Mouse (Mus musculus) midbrain, embryonic 16.5 days (tissue): ENCODE measurements around the gene Tbc1d10b. TPM values are rescaled to one million over a fixed set of nuclear protein-coding genes. Genes with fewer than 3 reads are reported as not detected.

ENCODE experiments used
- ATAC-seq: fragments of 200-750 bp; cut with Nextera tagmentation; 2 replicates; pipeline ENCODE4 v1.8.0; 2017; ENCODE audit warnings: moderate TSS enrichment
- H3K27ac ChIP-seq: fragments of 300-500 bp; sonication (generic); 2 replicates; pipeline ENCODE4 v1.5.1; 2014; ENCODE audit warnings: mild to moderate bottlenecking, low read length, mixed read lengths
- H3K27me3 ChIP-seq: fragments of 300-500 bp; sonication (generic); 2 replicates; pipeline ENCODE4 v1.6.1; 2014; ENCODE audit warnings: low read depth, low read length, mixed read lengths; ENCODE audit not compliant: control insufficient read depth, insufficient read depth
- H3K36me3 ChIP-seq: fragments of 300-500 bp; sonication (generic); 2 replicates; pipeline ENCODE4 v1.6.1; 2014; ENCODE audit warnings: mild to moderate bottlenecking, low read length, moderate library complexity, mixed read lengths; ENCODE audit not compliant: control insufficient read depth, insufficient read depth
- H3K4me1 ChIP-seq: fragments of 300-500 bp; sonication (generic); 2 replicates; pipeline ENCODE4 v1.6.1; 2014; ENCODE audit warnings: mild to moderate bottlenecking, low read length, mixed read lengths; ENCODE audit not compliant: control insufficient read depth, insufficient read depth
- H3K4me2 ChIP-seq: fragments of 300-500 bp; sonication (generic); 2 replicates; pipeline ENCODE4 v1.6.1; 2014; ENCODE audit warnings: mild to moderate bottlenecking, low read length, mixed read lengths
- H3K4me3 ChIP-seq: fragments of 300-500 bp; sonication (generic); 2 replicates; pipeline ENCODE4 v1.5.1; 2014; ENCODE audit warnings: low read depth, mild to moderate bottlenecking, low read length, moderate library complexity, mixed read lengths
- H3K9ac ChIP-seq: fragments of 300-500 bp; sonication (generic); 2 replicates; pipeline ENCODE4 v1.6.1; 2014; ENCODE audit warnings: low read depth, low read length, mixed read lengths
- H3K9me3 ChIP-seq: fragments of 300-500 bp; sonication (generic); replicated peaks from 2 replicates; pipeline ENCODE4 v1.6.1; 2014; ENCODE audit warnings: mild to moderate bottlenecking, low read length, mixed read lengths; ENCODE audit not compliant: control insufficient read depth, poor library complexity, severe bottlenecking
- WGBS: fragments of 180-500 bp; shearing (Covaris S2); extraction: QIAGEN DNeasy Blood & Tissue Kit; methylation state at CpG from one replicate; pipeline ENCODE4 v1.1.7; 2014; 5-methylcytosine and 5-hydroxymethylcytosine counted together
- polyA plus RNA-seq: library from polyadenylated mRNA; unstranded; fragments of >200 nt; fragmentation: Nextera tagmentation; extraction: Ambion mirVana; gene quantifications from 2 replicates; pipeline ENCODE4 v1.2.1, GENCODE M21; 2015

Gene Tbc1d10b
- polyA plus RNA-seq, 1 experiment from 2014 or later = 30.7 TPM

DNA sequence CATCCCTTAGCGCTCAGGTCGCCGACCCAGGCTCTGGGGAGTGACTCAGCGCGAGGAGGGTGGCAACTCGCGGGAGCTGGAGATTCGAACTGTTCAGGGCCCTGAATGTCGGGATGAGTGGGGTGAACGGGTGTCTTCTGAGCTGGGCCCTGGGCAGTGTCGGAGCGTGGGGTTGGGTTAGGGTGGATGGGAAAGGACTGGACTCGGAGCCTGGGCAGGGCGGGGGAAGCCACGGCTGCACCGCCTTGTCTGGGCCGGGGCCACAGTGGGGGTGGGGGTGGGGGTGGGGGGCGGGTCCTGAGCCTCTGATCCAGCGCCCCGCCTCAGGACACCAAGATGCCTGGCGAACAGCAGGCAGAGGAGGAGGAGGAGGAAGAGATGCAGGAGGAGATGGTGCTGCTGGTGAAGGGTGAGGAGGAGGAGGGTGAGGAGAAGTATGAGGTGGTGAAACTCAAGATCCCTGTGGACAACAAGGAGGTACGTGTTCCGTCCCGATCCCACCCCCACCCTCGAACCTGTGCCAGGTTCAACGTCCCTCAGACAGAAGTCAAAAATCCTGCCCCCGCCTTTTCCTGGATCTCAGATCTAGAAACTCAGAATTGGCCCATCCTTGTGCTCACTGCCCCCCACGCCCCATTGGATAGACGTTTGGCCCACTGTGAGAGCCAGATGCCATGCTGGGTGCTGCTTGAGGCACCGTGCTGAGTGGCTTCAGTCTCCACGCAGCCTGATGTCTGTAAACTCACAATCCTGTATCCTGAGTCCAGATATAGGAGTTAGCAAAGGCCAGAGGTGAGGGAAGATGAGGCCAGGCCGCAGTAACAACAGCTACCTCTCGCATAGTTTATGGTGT is 36.6 kb upstream of the Tbc1d10b start:
- Histone ChIP-seq H3K4me3 (peak overlapping the region; percentile 74), H3K36me3 (no peaks in the 10 kb centered on the region), H3K27me3 (no peaks in the 10 kb centered on the region), H3K9me3 (no peaks in the 10 kb centered on the region), H3K9ac (peak overlapping the region; percentile 95), H3K27ac (peak overlapping the region; percentile 82), H3K4me2 (peak overlapping the region; percentile 88), H3K4me1 (peaks cover 22% of the 10 kb centered on the region)
- 14% methylated on average over 24 of the region's 33 CpGs for WGBS
- ATAC-seq = peak; percentile 63; the same call in 1 of the 2 replicates

DNA sequence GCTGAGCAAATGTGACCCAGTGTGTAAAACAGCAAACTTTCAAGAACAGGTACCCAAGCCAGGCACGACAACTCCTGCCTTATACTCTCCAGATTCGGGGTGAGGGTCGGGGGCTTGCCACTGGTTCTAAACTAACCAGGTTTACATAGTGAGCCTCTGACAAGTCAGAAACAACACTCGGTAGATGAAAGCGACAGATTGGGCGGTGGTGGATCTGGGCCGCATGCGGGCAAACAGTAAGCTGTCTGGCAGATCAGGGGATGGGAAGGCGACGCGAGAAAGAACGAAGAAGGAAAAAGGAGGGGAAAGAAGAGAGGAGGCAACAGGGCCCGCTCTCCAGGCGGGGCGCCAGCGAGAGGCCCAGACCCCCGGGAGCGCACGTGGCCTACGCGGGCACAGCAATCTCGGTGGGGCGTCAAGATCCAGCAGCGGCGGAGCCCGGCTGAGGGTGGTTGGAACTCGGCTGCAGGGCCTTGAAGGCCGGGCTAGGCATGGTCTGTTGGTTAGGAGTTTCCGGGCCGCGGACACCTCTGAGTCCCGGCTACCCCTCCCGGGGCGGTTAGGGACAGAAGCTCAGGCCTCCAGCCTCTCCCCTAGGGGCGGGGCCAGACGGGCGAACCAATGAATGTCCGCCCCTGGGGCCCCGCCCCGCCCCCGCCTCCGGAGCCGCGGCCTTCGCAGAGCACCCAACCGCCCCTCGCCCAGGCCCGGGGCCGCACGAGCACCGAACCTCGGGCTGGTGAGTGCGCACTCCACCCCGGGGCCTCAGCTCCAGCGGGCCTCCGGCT is 35.8 kb upstream of the Tbc1d10b start, which contains the start of gene Zfp771:
Gene Zfp771, plus strand, starts transcription at position 405 of the 788 bp plus-strand sequence.
- H3K27ac ChIP-seq = peak within 1 kb of the TSS; percentile 82
- peak within 1 kb of the TSS; percentile 74 for H3K4me3 ChIP-seq
- H3K4me2 ChIP-seq = peak within 1 kb of the TSS; percentile 88
- peaks cover 22% of the 10 kb centered on the region for H3K4me1 ChIP-seq
- 0 out of 2 replicates have a peak, but pooled peaks cover 2% of the 10 kb centered on the region for H3K36me3 ChIP-seq
- no peaks in the 10 kb centered on the region for H3K9me3 ChIP-seq
- no peaks in the 10 kb centered on the region for H3K27me3 ChIP-seq
- ATAC-seq = peak; percentile 95
- WGBS = 2% methylated on average over 51 of the region's 56 CpGs
- peak within 1 kb of the TSS; percentile 95 for H3K9ac ChIP-seq

DNA sequence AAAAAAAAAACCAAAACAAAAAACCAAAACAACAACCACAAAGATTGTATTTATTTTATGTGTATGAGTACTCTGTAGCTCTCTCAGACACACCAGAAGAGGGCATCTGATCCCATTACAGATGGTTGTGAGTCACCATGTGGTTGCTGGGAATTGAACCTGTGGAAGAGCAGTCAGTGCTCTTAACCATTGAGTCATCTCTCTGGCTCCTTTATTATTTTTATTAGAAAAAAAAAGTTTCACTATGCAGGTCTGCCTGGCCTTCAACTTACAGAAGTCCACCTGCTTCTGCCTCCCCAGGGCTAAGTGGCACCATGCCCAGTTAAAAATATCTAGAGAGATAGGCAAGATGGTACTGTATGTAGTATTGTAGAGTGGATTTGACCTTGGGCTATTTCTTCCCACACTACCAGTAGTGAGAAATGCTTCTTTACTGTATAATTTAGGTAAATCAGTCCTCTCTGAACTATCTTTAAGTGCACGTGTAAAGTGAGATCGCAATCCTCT is 35.1 kb upstream of the Tbc1d10b start:
- H3K9ac ChIP-seq = peak overlapping the region; percentile 95
- peak overlapping the region; percentile 74 for H3K4me3 ChIP-seq
- peak overlapping the region; percentile 82 for H3K27ac ChIP-seq
- H3K4me1 ChIP-seq = peaks cover 22% of the 10 kb centered on the region
- WGBS = 40% methylated on average over 2 of the region's 2 CpGs
- 0 out of 2 replicates have a peak, but pooled peaks cover 2% of the 10 kb centered on the region for H3K36me3 ChIP-seq
- no peaks in the 10 kb centered on the region for H3K9me3 ChIP-seq
- peak overlapping the region; percentile 88 for H3K4me2 ChIP-seq
- no peaks in the 10 kb centered on the region for H3K27me3 ChIP-seq
- no peak for ATAC-seq

DNA sequence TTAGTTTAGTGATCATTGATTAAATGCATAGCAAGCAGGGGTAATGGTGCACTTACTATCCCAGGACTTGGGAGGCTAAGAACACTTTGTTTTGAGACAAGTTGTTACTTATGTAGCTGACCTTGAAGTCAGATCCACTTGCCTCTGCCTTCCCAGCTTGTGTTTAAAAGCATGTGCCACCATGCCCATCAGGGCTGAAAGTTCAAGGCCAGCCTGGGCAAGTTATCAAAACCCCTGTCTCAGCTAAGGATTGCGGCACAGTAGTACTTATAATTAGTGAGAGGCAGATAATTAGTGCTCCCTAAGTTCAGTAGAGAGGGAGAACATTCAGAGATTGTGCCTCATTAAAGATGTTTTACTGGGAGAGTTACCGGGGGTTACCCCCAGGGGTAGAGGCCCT is 26.5 kb upstream of the Tbc1d10b start:
- no peak overlapping the region for H3K9ac ChIP-seq
- ATAC-seq = no peak
- WGBS = 96% methylated on average over 2 of the region's 2 CpGs
- H3K4me2 ChIP-seq = no peak overlapping the region
- H3K27ac ChIP-seq = no peak overlapping the region
- peaks cover 32% of the 10 kb centered on the region for H3K36me3 ChIP-seq
- H3K27me3 ChIP-seq = no peaks in the 10 kb centered on the region
- peaks cover 34% of the 10 kb centered on the region for H3K4me1 ChIP-seq
- H3K4me3 ChIP-seq = no peak overlapping the region
- H3K9me3 ChIP-seq = no peaks in the 10 kb centered on the region

DNA sequence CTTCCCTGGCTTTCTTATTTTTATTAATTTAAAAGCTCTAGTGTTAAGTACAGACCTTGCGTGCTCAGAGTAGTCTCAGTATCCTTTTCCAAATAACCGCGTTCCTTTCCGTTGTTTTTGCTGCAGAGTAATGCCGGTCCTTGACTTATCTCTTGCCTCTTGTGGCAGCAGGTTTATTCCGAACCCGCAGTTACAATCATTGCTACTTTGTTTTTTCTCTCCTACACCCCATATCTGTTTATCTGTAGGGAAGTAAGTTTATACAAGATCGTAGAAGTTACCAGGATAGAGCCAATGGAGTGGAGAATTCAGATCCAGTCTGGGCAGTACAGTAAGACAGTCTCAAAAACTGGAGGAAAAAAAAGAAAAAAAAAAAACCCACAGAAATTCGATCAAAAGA is 25.5 kb upstream of the Tbc1d10b start:
- 5% methylated on average over 9 of the region's 9 CpGs for WGBS
- Histone ChIP-seq H3K27ac (peak overlapping the region; percentile 99), H3K9ac (peak overlapping the region; percentile 99), H3K4me2 (peak overlapping the region; percentile 90), H3K4me1 (peaks cover 38% of the 10 kb centered on the region), H3K4me3 (peak overlapping the region; percentile 96), H3K27me3 (no peaks in the 10 kb centered on the region), H3K9me3 (no peaks in the 10 kb centered on the region), H3K36me3 (peaks cover 30% of the 10 kb centered on the region)
- ATAC-seq = no peak

DNA sequence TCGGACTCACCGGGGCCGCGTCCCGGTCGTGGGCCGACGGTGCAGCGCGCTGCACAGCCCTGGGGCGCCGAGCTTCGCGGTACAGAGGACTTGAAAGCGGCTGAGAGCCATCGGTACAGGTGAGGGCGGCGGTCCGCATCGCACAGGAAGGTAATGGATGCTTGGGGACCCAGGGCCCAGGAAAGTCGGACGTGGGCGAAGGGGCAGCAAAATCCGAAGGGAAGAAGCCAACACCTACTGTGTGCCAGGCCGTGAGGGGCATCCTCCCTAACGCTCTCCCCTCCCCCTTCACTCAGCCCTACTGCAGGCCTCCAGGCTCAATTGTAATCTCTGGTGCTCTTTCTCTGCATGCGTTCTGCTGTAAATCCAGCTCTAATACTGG is 25.1 kb upstream of the Tbc1d10b start:
- peak; percentile 50 for ATAC-seq
- Histone ChIP-seq H3K9ac (peak overlapping the region; percentile 99), H3K4me2 (peak overlapping the region; percentile 90), H3K27ac (peak overlapping the region; percentile 99), H3K4me3 (peak overlapping the region; percentile 96), H3K36me3 (peaks cover 30% of the 10 kb centered on the region), H3K27me3 (no peaks in the 10 kb centered on the region), H3K9me3 (no peaks in the 10 kb centered on the region), H3K4me1 (peaks cover 38% of the 10 kb centered on the region)
- WGBS = 0% methylated on average over 27 of the region's 27 CpGs

GRCm38 (mm10) chr7:127232622-127233367 is 24.5 kb upstream of the Tbc1d10b start, which contains the start of the genes Zfp553 and Sept1:
TSS of gene Zfp553 (plus strand) at chr7:127233061.
TSS of gene Sept1 (minus strand) at chr7:127233130.
- H3K9me3 ChIP-seq = no peaks in the 10 kb centered on the region
- H3K27ac ChIP-seq = peak within 1 kb of the TSS; percentile 99
- peaks cover 38% of the 10 kb centered on the region for H3K4me1 ChIP-seq
- no peaks in the 10 kb centered on the region for H3K27me3 ChIP-seq
- peak within 1 kb of the TSS; percentile 99 for H3K9ac ChIP-seq
- WGBS = under 1% methylated on average over 63 of the region's 64 CpGs
- peak within 1 kb of the TSS; percentile 90 for H3K4me2 ChIP-seq
- peak; percentile 93 for ATAC-seq
- peak within 1 kb of the TSS; percentile 96 for H3K4me3 ChIP-seq
- peaks cover 26% of the 10 kb centered on the region for H3K36me3 ChIP-seq

DNA sequence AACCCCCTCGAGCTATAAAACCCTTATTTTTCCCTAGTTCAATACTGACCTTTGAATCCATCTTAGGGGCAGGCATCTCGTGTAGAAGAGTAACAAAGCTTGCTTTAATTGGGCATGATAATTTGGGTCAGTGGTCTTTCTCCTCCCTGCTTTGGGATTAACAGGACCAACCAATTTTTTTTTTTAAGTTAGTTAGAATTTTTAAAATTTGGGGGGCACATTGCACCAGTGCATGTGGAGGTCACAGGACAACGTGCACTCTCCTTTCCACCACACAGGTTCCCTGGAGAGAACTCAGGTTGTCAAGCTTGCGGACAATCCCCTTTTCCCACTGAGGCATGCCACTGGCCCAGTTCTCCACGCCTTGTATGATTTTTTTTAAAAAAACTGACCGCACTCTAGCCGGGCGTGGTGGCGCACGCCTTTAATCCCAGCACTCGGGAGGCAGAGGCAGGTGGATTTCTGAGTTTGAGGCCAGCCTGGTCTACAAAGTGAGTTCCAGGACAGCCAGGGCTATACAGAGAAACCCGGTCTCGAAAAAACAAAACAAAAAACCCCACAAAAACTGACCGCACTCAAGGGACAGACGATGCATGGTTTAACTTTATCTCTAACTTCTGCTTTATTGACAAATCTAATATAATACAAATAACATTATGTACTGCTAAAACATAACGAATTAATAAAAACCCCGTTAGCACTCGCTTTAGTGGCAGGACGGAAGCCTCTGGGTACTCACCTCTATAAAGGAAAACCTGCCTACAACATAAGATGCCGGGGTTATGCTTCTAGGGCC is 23.8 kb upstream of the Tbc1d10b start:
- H3K9ac ChIP-seq = peak overlapping the region; percentile 99
- WGBS = 4% methylated on average over 20 of the region's 20 CpGs
- H3K4me1 ChIP-seq = peaks cover 38% of the 10 kb centered on the region
- no peaks in the 10 kb centered on the region for H3K9me3 ChIP-seq
- peaks cover 19% of the 10 kb centered on the region for H3K36me3 ChIP-seq
- H3K4me2 ChIP-seq = peak overlapping the region; percentile 90
- ATAC-seq = no peak
- H3K27ac ChIP-seq = peak overlapping the region; percentile 99
- H3K27me3 ChIP-seq = no peaks in the 10 kb centered on the region
- peak overlapping the region; percentile 96 for H3K4me3 ChIP-seq
